14 mouse cellular contexts compared by ENCODE assay signal in genomic region chr13:113706183-113706582, GRCm38 (mm10). TPM values are rescaled to one million over a fixed set of nuclear protein-coding genes. Genes with fewer than 3 reads are reported as not detected.
DNase-seq lines count a peak whose midpoint lies in the region; ATAC-seq lines count a peak whose summit lies in the region.
"Had no signal": no experiment of that assay in that cellular context is flagged by ENCODE, and none has a peak within 500 bp of the region (broad histone marks: within the 10 kb centered on the region; RNA-seq: fewer than 3 reads in every experiment).

No protein-coding gene starts in this region.

- H3K4me2 ChIP-seq in hindbrain, embryonic 13.5 days, result no peak overlapping the region
- no peak overlapping the region for H3K4me2 ChIP-seq in neural tube, embryonic 12.5 days (replicated peaks)
- H3K4me2 ChIP-seq: lung, embryonic 15.5 days had no signal

- DNase-seq in left cerebral cortex, postnatal 4 days, result peak; percentile 15
- DNase-seq in left cerebral cortex, postnatal 10 days (ENCODE audit: extremely low spot score in 1 of 2, low spot score in 2 of 2), result no peak
- DNase-seq in embryo, embryonic 11 days, result peak; percentile 81
- no peak for DNase-seq in spleen, postnatal 4 days (ENCODE audit: low spot score in 2 of 2)
- no peak for DNase-seq in lung, postnatal 10 days
- no peak for DNase-seq in frontal cortex, postnatal 25 days (ENCODE audit: low spot score in 2 of 2)
- DNase-seq: cerebellum, adult 9-11 months; heart, adult 11 months; kidney, postnatal 25 days had no signal

- H3K27ac ChIP-seq in hindbrain, embryonic 13.5 days, result no peak overlapping the region
- no peak overlapping the region for H3K27ac ChIP-seq in neural tube, embryonic 12.5 days
- H3K27ac ChIP-seq: lung, embryonic 15.5 days had no signal

- H3K36me3 ChIP-seq in hindbrain, embryonic 13.5 days, result no peaks in the 10 kb centered on the region
- no peaks in the 10 kb centered on the region for H3K36me3 ChIP-seq in neural tube, embryonic 12.5 days
- H3K36me3 ChIP-seq: lung, embryonic 15.5 days had no signal

- H3K4me3 ChIP-seq in hindbrain, embryonic 13.5 days, result no peak overlapping the region
- no peak overlapping the region for H3K4me3 ChIP-seq in neural tube, embryonic 12.5 days
- H3K4me3 ChIP-seq: lung, embryonic 15.5 days had no signal

- intact Hi-C loops in left cerebral cortex, postnatal 4 days (cut with DNase I), result no loop called here
- intact Hi-C loops in left cerebral cortex, postnatal 10 days (cut with DNase I), result no loop called here

- H3K9me3 ChIP-seq in hindbrain, embryonic 13.5 days, result no peaks in the 10 kb centered on the region
- H3K9me3 ChIP-seq in neural tube, embryonic 12.5 days, result no peaks in the 10 kb centered on the region; the same call in 1 of the 2 replicates
- H3K9me3 ChIP-seq: lung, embryonic 15.5 days had no signal

- H3K4me1 ChIP-seq in hindbrain, embryonic 13.5 days (replicated peaks), result peaks cover 9% of the 10 kb centered on the region
- no peaks in the 10 kb centered on the region; the same call in 1 of the 2 replicates for H3K4me1 ChIP-seq in neural tube, embryonic 12.5 days
- H3K4me1 ChIP-seq: lung, embryonic 15.5 days had no signal

- no peak overlapping the region for H3K9ac ChIP-seq in hindbrain, embryonic 13.5 days
- H3K9ac ChIP-seq in neural tube, embryonic 12.5 days, result no peak overlapping the region
- H3K9ac ChIP-seq: lung, embryonic 15.5 days had no signal

- 4% methylated on average over 4 of the region's 4 CpGs for WGBS in hindbrain, embryonic 13.5 days
- WGBS in neural tube, embryonic 12.5 days, result 14% methylated on average over 4 of the region's 4 CpGs

- no peaks in the 10 kb centered on the region for H3K27me3 ChIP-seq in hindbrain, embryonic 13.5 days
- H3K27me3 ChIP-seq in neural tube, embryonic 12.5 days (replicated peaks), result no peaks in the 10 kb centered on the region
- H3K27me3 ChIP-seq: lung, embryonic 15.5 days had no signal

- ATAC-seq in hindbrain, embryonic 13.5 days (ENCODE audit: low FRiP score), result peak; percentile 27; the same call in 1 of the 2 replicates
- peak; percentile 71 for ATAC-seq in neural tube, embryonic 12.5 days (ENCODE audit: low FRiP score, low read depth)

RNA-seq across cellular contexts. Expression of gene Hspb3, which starts 42.7 kb away (rescaled TPM):
- 10 to 100 TPM; 13.4 to 16.4 TPM for total RNA-seq in left cerebral cortex, postnatal 4 days (2021)
- total RNA-seq in left cerebral cortex, postnatal 10 days (2021), result 1 to 10 TPM; 9.0 to 9.7 TPM
- polyA plus RNA-seq in hindbrain, embryonic 13.5 days (2015; fragmentation: Nextera tagmentation; extraction: Ambion mirVana), result 0.35 TPM in 1 of 2 replicates, not detected in the other
- polyA plus RNA-seq in neural tube, embryonic 12.5 days (2016; fragmentation: Nextera tagmentation; extraction: Ambion mirVana), result 1.0 and 1.5 TPM in 2 replicates
- total RNA-seq: hematopoietic stem cell, adult 5-6 weeks had no signal
- polyA plus RNA-seq: stomach, embryonic 14.5 days had no signal

Comparison
In these comparisons a context has a peak if more than half of its experiments do, and no peak if none do; other contexts are left out.
1. DNase-seq: peak in left cerebral cortex, postnatal 4 days (single experiment) and embryo, embryonic 11 days (single experiment); none in left cerebral cortex, postnatal 10 days (0 of 2), spleen, postnatal 4 days (0 of 2), lung, postnatal 10 days (single experiment) and frontal cortex, postnatal 25 days (0 of 2).